In the genomic region with DNA sequence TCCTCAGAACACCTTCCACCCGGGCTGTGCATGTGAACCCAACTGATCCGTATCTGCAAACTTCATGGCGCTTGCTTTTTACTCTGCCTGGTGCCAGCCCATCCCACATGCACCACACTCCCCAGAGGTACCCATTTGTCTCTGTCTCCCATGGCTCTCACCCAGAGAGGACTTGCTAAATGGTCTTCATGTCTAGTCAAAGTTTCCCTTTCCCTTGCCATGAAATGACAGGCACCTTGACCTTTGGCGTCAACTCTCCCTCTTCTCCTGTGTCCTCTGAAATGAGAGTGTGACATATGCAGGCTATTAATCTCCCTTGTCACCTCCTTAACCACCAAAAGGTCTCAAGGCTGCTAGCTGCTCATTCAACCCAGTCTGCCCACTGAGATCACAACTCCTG, we compare ENCODE assay signal across 24 mouse cellular contexts.
DNase-seq lines count a peak whose midpoint lies in the region; ATAC-seq lines count a peak whose summit lies in the region.
"Had no signal": no experiment of that assay in that cellular context is flagged by ENCODE, and none has a peak within 500 bp of the region (broad histone marks: within the 10 kb centered on the region; RNA-seq: fewer than 3 reads in every experiment).

No protein-coding gene starts in this region.

- peak; percentile 55 to 82 for DNase-seq in adrenal gland, adult (ENCODE audit: inconsistent age in 2 of 2, low spot score in 1 of 2)
- no peak for DNase-seq in adrenal gland, postnatal 4 days (ENCODE audit: low spot score in 2 of 2)
- DNase-seq in embryo, embryonic 9.5 days (ENCODE audit: extremely low spot score) = peak; percentile 6
- no peak for DNase-seq in embryo, embryonic 10 days (ENCODE audit: low spot score)
- DNase-seq in kidney, adult 18-20 months = no peak
- DNase-seq in adrenal gland, postnatal 10 days = peak; percentile 46
- DNase-seq in spleen, adult 18-20 months = no peak
- DNase-seq: B cell, adult 2 months; cerebellum, adult 11-12 months; cerebellum, adult 9-10 months; cerebellum, postnatal 25 days; gastrocnemius, postnatal 14 days; heart, adult 18-20 months; heart, postnatal 14 days; kidney, adult 2 months had no signal

- no peaks in the 10 kb centered on the region for H3K36me3 ChIP-seq in kidney, embryonic 14.5 days (ENCODE audit: control insufficient read depth, insufficient read depth, low read length)
- H3K36me3 ChIP-seq: embryonic facial prominence, embryonic 12.5 days; forebrain, embryonic 15.5 days; G1E; heart, embryonic 10.5 days; heart, embryonic 15.5 days; hindbrain, embryonic 13.5 days had no signal

- H3K4me3 ChIP-seq in kidney, embryonic 14.5 days (ENCODE audit: low read length) = no peak overlapping the region
- H3K4me3 ChIP-seq: embryonic facial prominence, embryonic 12.5 days; forebrain, embryonic 15.5 days; heart, embryonic 10.5 days; heart, embryonic 15.5 days; hindbrain, embryonic 13.5 days had no signal

- no peaks in the 10 kb centered on the region for H3K4me1 ChIP-seq in kidney, embryonic 14.5 days (ENCODE audit: control insufficient read depth, insufficient read depth, low read length)
- H3K4me1 ChIP-seq: embryonic facial prominence, embryonic 12.5 days; forebrain, embryonic 15.5 days; heart, embryonic 10.5 days; heart, embryonic 15.5 days; hindbrain, embryonic 13.5 days had no signal

- peak; percentile 80 for ATAC-seq in kidney, embryonic 14.5 days (ENCODE audit: low FRiP score, low TSS enrichment)
- ATAC-seq: CD4-positive, CD25-positive, alpha-beta regulatory T cell, adult 4 months; forebrain, embryonic 15.5 days; hindbrain, postnatal 0 days had no signal

- H3K9ac ChIP-seq in kidney, embryonic 14.5 days (ENCODE audit: low read depth, low read length) = no peak overlapping the region
- H3K9ac ChIP-seq: embryonic facial prominence, embryonic 12.5 days; forebrain, embryonic 15.5 days; heart, embryonic 15.5 days; hindbrain, embryonic 13.5 days had no signal

- H3K9me3 ChIP-seq in kidney, embryonic 14.5 days (ENCODE audit: control insufficient read depth, low read length) = no peaks in the 10 kb centered on the region
- H3K9me3 ChIP-seq: embryonic facial prominence, embryonic 12.5 days; forebrain, embryonic 15.5 days; heart, embryonic 10.5 days; heart, embryonic 15.5 days; hindbrain, embryonic 13.5 days had no signal

- no peak overlapping the region for H3K27ac ChIP-seq in kidney, embryonic 14.5 days (ENCODE audit: low read depth, low read length)
- H3K27ac ChIP-seq: embryonic facial prominence, embryonic 12.5 days; forebrain, embryonic 15.5 days; heart, embryonic 10.5 days; heart, embryonic 15.5 days; hindbrain, embryonic 13.5 days; hindbrain, postnatal 0 days had no signal

- no peaks in the 10 kb centered on the region for H3K27me3 ChIP-seq in kidney, embryonic 14.5 days (ENCODE audit: control insufficient read depth, insufficient read depth, low read length)
- H3K27me3 ChIP-seq: embryonic facial prominence, embryonic 12.5 days; forebrain, embryonic 15.5 days; heart, embryonic 15.5 days; hindbrain, embryonic 13.5 days had no signal

- no peak overlapping the region for H3K4me2 ChIP-seq in kidney, embryonic 14.5 days (replicated peaks; ENCODE audit: low read depth, low read length)
- H3K4me2 ChIP-seq: embryonic facial prominence, embryonic 12.5 days; forebrain, embryonic 15.5 days; heart, embryonic 15.5 days; hindbrain, embryonic 13.5 days had no signal

- WGBS in kidney, embryonic 14.5 days = 19% methylated on average over 4 of the region's 4 CpGs

Comparison
In these comparisons a context has a peak if more than half of its experiments do, and no peak if none do; other contexts are left out.
1. DNase-seq: peak in adrenal gland, adult (2 of 2), embryo, embryonic 9.5 days (single experiment) and adrenal gland, postnatal 10 days (single experiment); none in adrenal gland, postnatal 4 days (0 of 2), embryo, embryonic 10 days (single experiment), kidney, adult 18-20 months (single experiment) and spleen, adult 18-20 months (0 of 2).